Mouse (Mus musculus) lung, postnatal 0 days (tissue): Measurements from ENCODE around the gene Cyp2a22.
"Not testable (repeated sequence)": the region's sequence is repeated elsewhere in the genome, so short reads cannot be mapped to it uniquely, and the experiment has no call there.

Experiments
- CTCF ChIP-seq: IDR thresholded peaks from 2 replicates; pipeline ENCODE4 v1.5.1; 2016; ENCODE audit warnings: antibody characterized with exemption, mild to moderate bottlenecking
- EP300 ChIP-seq: IDR thresholded peaks from 2 replicates; pipeline ENCODE4 v1.6.1; 2016; ENCODE audit warnings: antibody characterized with exemption, mild to moderate bottlenecking, control low read depth

DNA sequence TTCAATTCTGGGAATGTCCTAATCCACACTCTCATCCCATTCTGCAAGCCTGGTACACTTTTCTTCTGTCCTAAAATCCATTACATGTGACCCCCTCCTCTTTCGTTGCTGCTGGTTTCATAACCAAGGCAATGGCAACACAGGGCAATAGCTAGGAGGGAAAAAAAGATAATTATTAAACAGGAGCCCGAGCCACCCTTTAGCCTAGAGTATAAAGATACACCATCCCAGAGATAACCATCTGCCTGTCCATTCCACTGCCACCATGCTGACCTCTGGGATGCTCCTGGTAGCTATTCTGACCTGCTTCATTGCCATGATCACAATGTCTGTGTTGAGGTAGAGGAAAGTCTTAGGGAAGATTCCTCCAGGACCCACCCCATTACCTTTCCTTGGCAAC lies 22.1 kb downstream of the Cyp2a22 start:
- not testable (repeated sequence) for TF ChIP-seq CTCF, EP300
